Mouse (Mus musculus) liver, postnatal 0 days (tissue): Measurements from ENCODE around the gene Adap1.
A peak's percentile ranks its signal among the peaks of the same experiment; 100 is the strongest.

ENCODE experiments used
- CTCF ChIP-seq: sonication (generic); IDR thresholded peaks from 2 replicates; pipeline ENCODE4 v1.5.1; 2016; ENCODE audit warnings: antibody characterized with exemption, low read depth
- EP300 ChIP-seq: IDR thresholded peaks from 2 replicates; pipeline ENCODE4 v1.6.1; 2016; ENCODE audit warnings: antibody characterized with exemption, low read depth, mild to moderate bottlenecking

- TF ChIP-seq EP300 (no peak), CTCF (peak; percentile 98)
These were observed 6.3 kb upstream of the Adap1 start for GRCm38 (mm10) chr5:139331742-139332141.
